Mouse (Mus musculus): Measurements from ENCODE around the gene Exosc8. TPM values are rescaled to one million over a fixed set of nuclear protein-coding genes. Genes with fewer than 3 reads are reported as not detected.

Exosc8 gene
- polyA plus RNA-seq, 1 experiment from 2014 or later, result 147 TPM

DNA sequence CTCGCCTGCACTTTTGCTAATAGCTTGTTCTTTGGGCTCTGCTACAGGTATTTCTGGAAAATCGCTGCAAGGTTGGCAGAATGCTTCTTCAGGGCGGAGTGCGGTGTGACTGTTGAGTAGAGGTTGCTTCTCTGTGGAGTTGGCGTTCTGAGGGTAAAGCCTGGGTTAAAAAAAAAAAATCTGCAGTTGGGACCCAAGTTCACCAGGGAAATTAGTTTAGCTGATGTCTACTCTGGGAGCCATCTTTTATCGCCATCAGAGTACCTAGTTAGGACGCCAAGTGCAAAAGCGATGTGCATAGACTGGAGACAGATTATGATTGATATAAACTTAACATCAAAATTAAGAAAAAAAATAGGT lies 42.2 kb downstream of the Exosc8 start:
- Histone ChIP-seq H3K4me3 (ENCODE audit: low read depth, low read length) (peak overlapping the region; percentile 64), H3K36me3 (ENCODE audit: control insufficient read depth, insufficient read depth, low read length) (no peaks in the 10 kb centered on the region; the same call in 1 of the 2 replicates), H3K9me3 (ENCODE audit: control insufficient read depth, low read length) (no peaks in the 10 kb centered on the region), H3K4me1 (ENCODE audit: control insufficient read depth, insufficient read depth, low read length) (no peaks in the 10 kb centered on the region), H3K4me2 (peak overlapping the region; percentile 58), H3K9ac (ENCODE audit: low read length) (peak overlapping the region; percentile 68), H3K27ac (ENCODE audit: low read depth, low read length) (peak overlapping the region; percentile 48; the same call in 1 of the 2 replicates), H3K27me3 (ENCODE audit: control insufficient read depth, insufficient read depth, low read length) (no peaks in the 10 kb centered on the region)
- no peak for DNase-seq (ENCODE audit: low spot score, missing footprints)
- WGBS, result under 1% methylated on average over 8 of the region's 8 CpGs
- ATAC-seq (ENCODE audit: low FRiP score), result no peak

DNA sequence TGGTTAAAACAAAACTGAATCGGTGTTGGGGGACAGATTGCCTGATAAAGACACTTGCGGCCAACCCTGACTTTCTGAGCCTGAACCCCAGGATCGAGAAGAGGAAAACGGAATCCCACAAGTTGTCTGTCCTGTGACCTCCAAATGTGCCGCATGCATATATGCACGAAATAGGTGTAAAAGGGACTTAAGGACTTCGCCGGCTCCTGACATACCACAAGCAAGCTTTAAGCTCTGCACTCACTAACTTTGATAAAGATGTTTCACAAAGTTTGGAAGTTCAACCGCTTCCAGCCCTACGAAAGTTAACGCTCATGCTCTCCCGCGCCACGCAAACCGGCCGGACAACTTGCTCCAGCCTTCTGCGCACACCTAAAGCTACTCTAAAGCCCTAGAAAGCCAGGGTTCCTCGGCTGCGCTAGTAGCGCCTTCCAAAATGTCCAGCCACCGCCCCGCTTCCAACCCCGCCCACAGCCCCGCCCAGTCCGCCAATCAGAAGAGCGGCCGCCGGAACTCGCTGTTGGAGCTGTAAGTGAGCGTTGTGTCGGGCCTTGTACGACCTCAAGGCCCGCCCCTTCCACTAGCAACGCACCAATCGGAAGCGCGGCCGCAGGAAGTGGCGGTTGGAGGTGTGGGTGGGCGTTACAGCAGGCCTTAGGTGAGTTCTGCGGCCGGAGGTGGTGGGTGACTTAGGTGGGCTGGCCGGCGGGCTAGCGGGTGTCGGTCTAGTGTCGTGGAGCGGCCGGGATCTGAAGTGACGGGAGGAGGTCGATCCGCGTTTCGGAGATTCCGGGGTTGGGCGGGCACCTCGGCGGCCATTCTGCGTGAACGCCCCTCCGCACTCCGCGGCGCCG lies 42.8 kb downstream of the Exosc8 start, which contains the start of gene Supt20:
TSS of gene Supt20 (plus strand) at position 606 of the 854 bp plus-strand sequence.
- Histone ChIP-seq H3K4me1 (ENCODE audit: control insufficient read depth, insufficient read depth, low read length) (no peaks in the 10 kb centered on the region), H3K36me3 (ENCODE audit: control insufficient read depth, insufficient read depth, low read length) (no peaks in the 10 kb centered on the region; the same call in 1 of the 2 replicates), H3K4me3 (ENCODE audit: low read depth, low read length) (peak within 1 kb of the TSS; percentile 64), H3K4me2 (peak within 1 kb of the TSS; percentile 58), H3K27ac (ENCODE audit: low read depth, low read length) (peak within 1 kb of the TSS; percentile 48; the same call in 1 of the 2 replicates), H3K9me3 (ENCODE audit: control insufficient read depth, low read length) (no peaks in the 10 kb centered on the region), H3K27me3 (ENCODE audit: control insufficient read depth, insufficient read depth, low read length) (no peaks in the 10 kb centered on the region), H3K9ac (ENCODE audit: low read length) (peak within 1 kb of the TSS; percentile 68)
- 2% methylated on average over 65 of the region's 65 CpGs for WGBS
- DNase-seq (ENCODE audit: low spot score, missing footprints), result peak; percentile 99
- peak; percentile 99 for ATAC-seq (ENCODE audit: low FRiP score)

DNA sequence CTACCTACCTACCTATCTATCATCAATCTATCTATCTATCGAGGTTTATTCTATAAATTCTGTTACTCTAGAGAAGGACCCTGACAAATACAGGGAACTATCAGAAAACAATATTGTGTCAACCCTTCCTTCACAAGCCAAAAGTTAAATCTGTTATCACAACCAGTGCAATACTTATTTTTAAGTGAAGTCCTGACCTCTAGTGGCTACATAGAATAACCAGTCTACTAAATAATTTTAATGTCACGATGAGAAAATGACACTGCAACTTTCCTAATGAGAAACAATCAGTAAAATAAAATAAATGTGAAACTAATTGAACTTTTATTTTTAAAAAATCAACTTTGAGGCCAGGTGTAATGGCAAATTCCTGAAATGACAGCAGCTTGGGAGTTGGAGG lies 46.1 kb downstream of the Exosc8 start:
- ATAC-seq (ENCODE audit: low FRiP score) (no peak), DNase-seq (ENCODE audit: low spot score, missing footprints) (no peak)
- Histone ChIP-seq H3K4me1 (ENCODE audit: control insufficient read depth, insufficient read depth, low read length) (no peaks in the 10 kb centered on the region), H3K4me2 (no peak overlapping the region), H3K4me3 (ENCODE audit: low read depth, low read length) (no peak overlapping the region), H3K36me3 (ENCODE audit: control insufficient read depth, insufficient read depth, low read length) (no peaks in the 10 kb centered on the region), H3K9me3 (ENCODE audit: control insufficient read depth, low read length) (no peaks in the 10 kb centered on the region), H3K9ac (ENCODE audit: low read length) (no peak overlapping the region), H3K27ac (ENCODE audit: low read depth, low read length) (no peak overlapping the region), H3K27me3 (ENCODE audit: control insufficient read depth, insufficient read depth, low read length) (no peaks in the 10 kb centered on the region)
- 60% methylated on average over 2 of the region's 2 CpGs for WGBS

DNA sequence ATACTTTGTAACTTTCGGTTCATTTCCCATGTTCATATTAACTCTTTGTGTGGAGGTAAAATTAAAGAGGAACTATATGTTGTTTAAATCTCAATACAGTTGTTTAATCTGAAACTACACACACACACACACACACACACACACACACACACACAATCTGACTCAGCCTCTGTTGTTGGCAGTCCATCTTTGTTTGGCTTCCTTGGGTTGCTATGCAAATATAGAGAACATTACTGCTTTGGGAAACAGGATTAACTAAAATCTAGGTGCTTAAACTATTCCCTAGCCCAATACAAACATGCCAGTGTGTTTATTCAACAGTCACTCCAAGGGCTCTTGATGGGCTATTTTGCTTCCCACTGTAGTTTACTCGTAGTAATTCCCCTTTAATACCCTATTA lies 47.9 kb downstream of the Exosc8 start:
- no peaks in the 10 kb centered on the region for H3K36me3 ChIP-seq (ENCODE audit: control insufficient read depth, insufficient read depth, low read length)
- DNase-seq (ENCODE audit: low spot score, missing footprints), result no peak
- ATAC-seq (ENCODE audit: low FRiP score), result no peak
- no peaks in the 10 kb centered on the region for H3K27me3 ChIP-seq (ENCODE audit: control insufficient read depth, insufficient read depth, low read length)
- H3K27ac ChIP-seq (ENCODE audit: low read depth, low read length), result no peak overlapping the region
- WGBS, result 72% methylated on average over 2 of the region's 2 CpGs
- H3K4me1 ChIP-seq (ENCODE audit: control insufficient read depth, insufficient read depth, low read length), result no peaks in the 10 kb centered on the region
- no peaks in the 10 kb centered on the region for H3K9me3 ChIP-seq (ENCODE audit: control insufficient read depth, low read length)
- no peak overlapping the region for H3K4me3 ChIP-seq (ENCODE audit: low read depth, low read length)
- H3K9ac ChIP-seq (ENCODE audit: low read length), result no peak overlapping the region
- H3K4me2 ChIP-seq, result no peak overlapping the region

DNA sequence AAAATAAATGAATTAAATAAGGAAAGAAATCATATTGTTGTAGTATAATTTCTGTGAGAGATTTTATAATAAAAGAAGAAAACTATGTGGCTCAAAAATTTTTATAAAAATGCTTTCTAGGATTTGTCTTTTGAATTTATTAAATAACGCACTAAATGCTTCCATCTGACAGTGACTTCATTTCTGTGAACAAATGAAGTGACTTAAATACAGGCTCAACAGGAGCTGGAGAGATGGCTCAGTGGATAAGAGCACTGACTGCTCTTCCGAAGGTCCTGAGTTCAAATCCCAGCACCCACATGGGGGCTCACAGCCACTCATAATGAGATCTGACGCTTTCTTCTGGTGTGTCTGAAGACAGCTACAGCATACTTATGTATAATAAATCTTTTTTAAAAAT lies 50.0 kb downstream of the Exosc8 start:
- DNase-seq (ENCODE audit: low spot score, missing footprints) (no peak), ATAC-seq (ENCODE audit: low FRiP score) (no peak)
- Histone ChIP-seq H3K4me2 (no peak overlapping the region), H3K4me3 (ENCODE audit: low read depth, low read length) (no peak overlapping the region), H3K27ac (ENCODE audit: low read depth, low read length) (no peak overlapping the region), H3K9me3 (ENCODE audit: control insufficient read depth, low read length) (no peaks in the 10 kb centered on the region), H3K36me3 (ENCODE audit: control insufficient read depth, insufficient read depth, low read length) (no peaks in the 10 kb centered on the region), H3K27me3 (ENCODE audit: control insufficient read depth, insufficient read depth, low read length) (no peaks in the 10 kb centered on the region), H3K4me1 (ENCODE audit: control insufficient read depth, insufficient read depth, low read length) (no peaks in the 10 kb centered on the region), H3K9ac (ENCODE audit: low read length) (no peak overlapping the region)
- 88% methylated on average over 3 of the region's 3 CpGs for WGBS

DNA sequence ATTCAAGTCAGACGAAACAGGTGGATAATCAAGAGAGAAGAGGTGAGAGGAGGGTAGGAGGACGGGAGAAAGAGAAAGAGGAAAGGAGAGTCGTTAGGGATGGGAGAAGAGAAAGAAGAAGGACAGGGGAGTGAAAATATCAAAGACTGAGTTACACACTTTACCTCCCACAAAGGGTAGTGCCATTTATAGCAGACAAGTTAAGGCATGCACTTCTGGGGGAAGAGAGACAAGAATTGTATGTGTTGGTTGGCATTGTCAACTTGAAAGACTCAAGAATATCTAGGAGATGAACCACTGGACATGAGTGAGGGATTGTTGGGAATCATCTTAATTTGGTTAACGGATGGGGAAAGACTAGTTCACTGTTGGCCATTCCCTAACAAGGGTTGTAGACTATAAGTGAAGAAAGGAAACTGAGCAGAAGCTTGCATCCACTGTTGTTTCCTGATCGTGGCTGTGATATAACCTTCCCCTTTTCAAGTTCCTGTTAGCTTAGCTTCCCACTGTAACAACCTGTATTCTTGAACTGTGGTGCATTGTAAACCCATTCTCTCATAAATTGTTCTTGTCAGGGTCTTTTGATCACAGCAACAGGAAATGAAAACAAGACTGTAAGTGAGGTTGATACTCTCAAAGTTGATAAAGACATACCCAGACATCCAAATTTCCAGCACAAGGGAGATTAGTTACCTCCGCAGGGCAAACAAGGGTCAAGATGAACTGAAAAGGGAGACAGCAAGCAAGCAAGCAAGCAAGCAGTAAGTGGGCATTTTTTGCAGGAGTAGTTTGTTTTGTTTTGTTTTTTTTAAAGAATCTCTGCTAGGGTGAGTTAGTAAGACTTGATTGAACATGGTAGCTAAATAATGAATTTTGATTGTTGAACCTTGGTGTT lies 53.6 kb downstream of the Exosc8 start:
- no peak overlapping the region for H3K4me2 ChIP-seq
- H3K27ac ChIP-seq (ENCODE audit: low read depth, low read length), result no peak overlapping the region
- no peak overlapping the region for H3K4me3 ChIP-seq (ENCODE audit: low read depth, low read length)
- H3K27me3 ChIP-seq (ENCODE audit: control insufficient read depth, insufficient read depth, low read length), result no peaks in the 10 kb centered on the region
- no peaks in the 10 kb centered on the region for H3K36me3 ChIP-seq (ENCODE audit: control insufficient read depth, insufficient read depth, low read length)
- no peak for DNase-seq (ENCODE audit: low spot score, missing footprints)
- H3K9ac ChIP-seq (ENCODE audit: low read length), result no peak overlapping the region
- no peaks in the 10 kb centered on the region for H3K4me1 ChIP-seq (ENCODE audit: control insufficient read depth, insufficient read depth, low read length)
- WGBS, result 78% methylated on average over 6 of the region's 6 CpGs
- H3K9me3 ChIP-seq (ENCODE audit: control insufficient read depth, low read length), result no peaks in the 10 kb centered on the region
- no peak for ATAC-seq (ENCODE audit: low FRiP score)

Other genes with a start within 250 kb of the Exosc8 start
- 117 and 129 TPM in 2 replicates for gene Supt20, start 42.6 kb downstream of the Exosc8 start, polyA plus RNA-seq (2014; fragmentation: Nextera tagmentation; extraction: Ambion mirVana)
- gene Gm21958, start 21.0 kb downstream of the Exosc8 start, polyA plus RNA-seq (2014; fragmentation: Nextera tagmentation; extraction: Ambion mirVana), result 0.61 TPM in 1 of 2 replicates, not detected in the other
- gene Alg5, start 146 bp upstream of the Exosc8 start, polyA plus RNA-seq (2014; fragmentation: Nextera tagmentation; extraction: Ambion mirVana), result 40.5 and 46.4 TPM in 2 replicates
- 0.07 and 0.27 TPM in 2 replicates for gene Smad9, start 20.2 kb upstream of the Exosc8 start, polyA plus RNA-seq (2014; fragmentation: Nextera tagmentation; extraction: Ambion mirVana)
- 44.4 and 49.5 TPM in 2 replicates for gene Rfxap, start 72.4 kb upstream of the Exosc8 start, polyA plus RNA-seq (2014; fragmentation: Nextera tagmentation; extraction: Ambion mirVana)
- gene Sertm1, start 180.5 kb upstream of the Exosc8 start, polyA plus RNA-seq (2014; fragmentation: Nextera tagmentation; extraction: Ambion mirVana), result 0.06 and 0.16 TPM in 2 replicates